Mouse (Mus musculus) embryonic fibroblast, embryonic 13.5 days (primary cell): ENCODE data around the gene Pole.

Experiments used
- CTCF ChIP-seq: IDR thresholded peaks from 2 replicates; pipeline ENCODE4 v1.5.1; 2011; ENCODE audit warnings: mild to moderate bottlenecking, control low read depth, low read length, moderate library complexity, borderline replicate concordance; ENCODE audit not compliant: insufficient read depth
- POLR2A ChIP-seq: IDR thresholded peaks from 2 replicates; pipeline ENCODE4 v1.6.1; 2011; ENCODE audit warnings: low read depth, mild to moderate bottlenecking, control low read depth, low read length, moderate library complexity

- no peak for TF ChIP-seq CTCF
- TF ChIP-seq POLR2A: no peak
Observed at GRCm38 (mm10) chr5:110296637-110297036, 10.5 kb downstream of the Pole start.
